Mouse (Mus musculus) heart, adult 2 months (tissue): ENCODE results near the gene Oprm1.

Experiments
- CTCF ChIP-seq: fragments of 200-600 bp; IDR thresholded peaks from 2 replicates; pipeline ENCODE4 v1.8.1; 2022; ENCODE audit warnings: antibody characterized with exemption, mild to moderate bottlenecking, moderate library complexity
- EP300 ChIP-seq: fragments of 200-500 bp; IDR thresholded peaks from 2 replicates; pipeline ENCODE4 v1.6.1; 2011; ENCODE audit warnings: low read depth, low read length, control low read depth; ENCODE audit not compliant: insufficient read depth
- POLR2A ChIP-seq: fragments of 200-500 bp; IDR thresholded peaks from 2 replicates; pipeline ENCODE4 v1.6.1; 2011; ENCODE audit warnings: mild to moderate bottlenecking, low read depth, low read length, control low read depth; ENCODE audit not compliant: insufficient read depth

- no peak for TF ChIP-seq CTCF
- no peak for TF ChIP-seq POLR2A
- no peak for TF ChIP-seq EP300
These were observed 304.7 kb downstream of the Oprm1 start for GRCm38 (mm10) chr10:7062993-7063392.
